Mouse (Mus musculus) layer of hippocampus, adult 11-12 months (tissue): ENCODE results near the gene Ctla4.

Experiments used
- DNase-seq: peaks from one replicate; pipeline ENCODE4 v3.0.0; 2022; ENCODE audit warnings: low spot score

Gene Ctla4

GRCm38 (mm10) chr1:60929036-60929435 is 42.2 kb downstream of the Ctla4 start:
- DNase-seq, result no peak

- no peak for DNase-seq
Measured at GRCm38 (mm10) chr1:60930397-60930796, 43.6 kb downstream of the Ctla4 start.

GRCm38 (mm10) chr1:60935968-60936581 is 49.3 kb downstream of the Ctla4 start:
- DNase-seq, result peak; percentile 40

GRCm38 (mm10) chr1:60936963-60937711 is 50.3 kb downstream of the Ctla4 start:
- DNase-seq, result no peak

GRCm38 (mm10) chr1:60938256-60938655 is 51.5 kb downstream of the Ctla4 start:
- no peak for DNase-seq

GRCm38 (mm10) chr1:60938974-60939373 is 52.2 kb downstream of the Ctla4 start:
- no peak for DNase-seq

GRCm38 (mm10) chr1:60940023-60940422 is 53.2 kb downstream of the Ctla4 start:
- no peak for DNase-seq

GRCm38 (mm10) chr1:60940620-60941019 is 53.8 kb downstream of the Ctla4 start:
- DNase-seq, result no peak

- no peak for DNase-seq
Measured at GRCm38 (mm10) chr1:60941056-60942048, 54.6 kb downstream of the Ctla4 start.

GRCm38 (mm10) chr1:60942921-60943320 is 56.1 kb downstream of the Ctla4 start:
- DNase-seq, result no peak

- no peak for DNase-seq
Measured at GRCm38 (mm10) chr1:60945633-60946401, 59.0 kb downstream of the Ctla4 start.

GRCm38 (mm10) chr1:60948112-60948511 is 61.3 kb downstream of the Ctla4 start:
- no peak for DNase-seq

- no peak for DNase-seq
Measured at GRCm38 (mm10) chr1:60952958-60953357, 66.2 kb downstream of the Ctla4 start.

- no peak for DNase-seq
Measured at GRCm38 (mm10) chr1:60953686-60954085, 66.9 kb downstream of the Ctla4 start.

GRCm38 (mm10) chr1:60954759-60955158 is 68.0 kb downstream of the Ctla4 start:
- DNase-seq, result no peak

GRCm38 (mm10) chr1:60955186-60955585 is 68.4 kb downstream of the Ctla4 start:
- no peak for DNase-seq

- no peak for DNase-seq
Measured at GRCm38 (mm10) chr1:60956196-60956595, 69.4 kb downstream of the Ctla4 start.

GRCm38 (mm10) chr1:60958287-60958686 is 71.5 kb downstream of the Ctla4 start:
- DNase-seq, result no peak

- DNase-seq, result no peak
Measured at GRCm38 (mm10) chr1:60959246-60959645, 72.4 kb downstream of the Ctla4 start.

GRCm38 (mm10) chr1:60960451-60960850 is 73.7 kb downstream of the Ctla4 start:
- no peak for DNase-seq

GRCm38 (mm10) chr1:60961080-60961479 is 74.3 kb downstream of the Ctla4 start:
- peak; percentile 74 for DNase-seq

GRCm38 (mm10) chr1:60962095-60962494 is 75.3 kb downstream of the Ctla4 start:
- no peak for DNase-seq
